Mouse (Mus musculus) thymus, postnatal 10 days (tissue): Measurements from ENCODE around the gene Cd5.

Experiments
- DNase-seq, 2 experiments: peaks; one replicate each; pipeline ENCODE4 v3.0.0; 2021; ENCODE audit warnings: low spot score in 2 of 2

The Cd5 gene

GRCm38 (mm10) chr19:10729889-10730288, 8.9 kb downstream of the Cd5 start:
- no peak for DNase-seq

- no peak for DNase-seq
These were observed 14.0 kb downstream of the Cd5 start for GRCm38 (mm10) chr19:10724629-10725363.

- DNase-seq: no peak
These were observed 15.2 kb downstream of the Cd5 start for GRCm38 (mm10) chr19:10723649-10724048.

GRCm38 (mm10) chr19:10723084-10723483, 15.7 kb downstream of the Cd5 start:
- no peak for DNase-seq

GRCm38 (mm10) chr19:10721064-10721463, 17.7 kb downstream of the Cd5 start:
- no peak for DNase-seq

GRCm38 (mm10) chr19:10720524-10720923, 18.3 kb downstream of the Cd5 start:
- no peak for DNase-seq

- DNase-seq: no peak
These were observed 19.1 kb downstream of the Cd5 start for GRCm38 (mm10) chr19:10719751-10720150.

- DNase-seq: no peak
These were observed 20.5 kb downstream of the Cd5 start for GRCm38 (mm10) chr19:10718251-10718775.

- no peak for DNase-seq
These were observed 23.3 kb downstream of the Cd5 start for GRCm38 (mm10) chr19:10715476-10715875.

- peak; percentile 65 to 90 for DNase-seq
These were observed 23.9 kb downstream of the Cd5 start for GRCm38 (mm10) chr19:10714682-10715475.

- DNase-seq: no peak
These were observed 24.6 kb downstream of the Cd5 start for GRCm38 (mm10) chr19:10714168-10714567.

GRCm38 (mm10) chr19:10713551-10713950, 25.3 kb downstream of the Cd5 start:
- no peak for DNase-seq

GRCm38 (mm10) chr19:10712646-10713045, 26.2 kb downstream of the Cd5 start:
- no peak for DNase-seq

GRCm38 (mm10) chr19:10712194-10712593, 26.6 kb downstream of the Cd5 start:
- no peak for DNase-seq

GRCm38 (mm10) chr19:10710751-10711150, 28.1 kb downstream of the Cd5 start:
- no peak for DNase-seq

- DNase-seq: peak; percentile 42 to 58
These were observed 28.7 kb downstream of the Cd5 start for GRCm38 (mm10) chr19:10710088-10710511.

GRCm38 (mm10) chr19:10709360-10710087, 29.3 kb downstream of the Cd5 start:
- DNase-seq: peak; percentile 75 to 88

- DNase-seq: no peak
These were observed 29.9 kb downstream of the Cd5 start for GRCm38 (mm10) chr19:10708900-10709299.

GRCm38 (mm10) chr19:10707881-10708280, 30.9 kb downstream of the Cd5 start:
- DNase-seq: no peak

GRCm38 (mm10) chr19:10707087-10707875, 31.5 kb downstream of the Cd5 start:
- no peak for DNase-seq

GRCm38 (mm10) chr19:10703470-10703869, 35.3 kb downstream of the Cd5 start:
- DNase-seq: no peak
